Mouse (Mus musculus): ENCODE measurements at regions not wholly inside any gene's neighbourhood (a gene's known extent, or its start where the extent isn't known, plus 50 kb on each side); places are given as distances from the start of the nearest gene placed in this dataset.

- TF ChIP-seq CTCF (IDR thresholded peaks at IDR 0.05; ENCODE audit: insufficient read depth, low read depth, low read length): no peak
- no peak for TF ChIP-seq POLR2A (IDR thresholded peaks at IDR 0.05; ENCODE audit: insufficient read depth, low read depth, low read length)
Measured at GRCm38 (mm10) chr14:45984135-45984892, 326.4 kb upstream of the Ddhd1 start.
